Mouse (Mus musculus) MN1 (cell line): Measurements from ENCODE around the gene Lclat1.
A peak's percentile ranks its signal among the peaks of the same experiment; 100 is the strongest.

Experiments used
- DNase-seq: peaks from one replicate; pipeline ENCODE4 v3.0.0-alpha.2; 2016; ENCODE audit warnings: low spot score

Lclat1 gene

DNA sequence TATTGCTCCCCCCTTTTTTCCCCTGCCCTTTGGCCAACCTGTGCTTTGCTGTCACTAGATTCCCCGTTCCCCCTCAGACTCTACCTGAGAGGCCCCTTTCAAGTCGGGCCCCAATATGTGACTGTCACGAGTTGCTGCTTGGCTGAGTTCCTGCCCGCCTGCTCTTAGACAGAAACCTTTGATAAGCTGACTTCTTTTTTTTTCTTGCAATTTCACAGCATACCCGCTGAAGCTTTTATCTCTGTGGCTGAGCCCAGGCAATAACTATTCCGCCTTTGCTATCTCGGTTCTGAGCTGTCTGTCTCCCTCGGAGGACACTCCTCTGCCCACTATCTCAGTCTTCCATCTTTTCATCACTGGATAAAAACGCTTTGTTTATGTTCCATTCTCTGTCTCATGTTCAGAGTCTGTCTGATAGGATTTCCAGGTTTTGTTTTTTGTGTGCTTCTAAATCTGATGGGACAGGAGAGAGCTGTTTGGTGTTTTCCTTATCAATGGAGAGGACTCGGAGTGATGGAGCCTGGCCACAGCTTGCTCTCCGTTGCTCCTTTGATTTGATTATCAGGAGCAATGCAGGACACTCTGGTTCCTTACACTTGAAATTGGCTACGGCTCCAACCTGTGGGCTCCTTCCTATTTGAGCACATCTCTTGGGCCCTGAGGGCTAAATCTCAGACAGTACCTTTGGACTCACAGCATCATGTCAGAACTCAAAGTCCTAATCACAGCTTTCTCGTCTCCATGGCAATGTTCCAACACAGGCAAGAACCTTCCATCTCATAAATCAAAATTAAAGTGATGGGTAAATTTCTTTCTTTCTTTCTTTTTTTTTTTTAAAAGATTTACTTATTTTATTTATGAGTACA is 20.5 kb upstream of the Lclat1 start:
- DNase-seq, result peak; percentile 14

DNA sequence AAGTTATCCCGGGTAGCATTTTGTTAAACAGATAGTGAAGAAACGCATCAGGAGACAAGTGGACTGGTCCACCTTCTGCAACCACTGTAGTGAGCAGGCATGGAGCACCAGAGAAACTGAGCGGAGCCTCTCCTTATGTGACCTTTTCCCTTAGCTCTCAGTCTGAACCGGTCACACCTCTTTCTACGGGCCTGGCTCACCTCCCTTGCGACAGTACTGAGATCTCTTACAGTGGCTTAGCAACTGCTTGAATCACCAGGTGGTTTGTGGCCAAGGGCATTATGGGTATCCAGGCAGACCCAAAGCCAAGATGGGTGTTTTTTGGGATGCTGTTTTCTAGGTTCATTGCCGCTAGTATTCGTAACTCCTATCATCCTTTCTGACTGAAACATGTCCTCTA is 16.4 kb upstream of the Lclat1 start:
- no peak for DNase-seq

DNA sequence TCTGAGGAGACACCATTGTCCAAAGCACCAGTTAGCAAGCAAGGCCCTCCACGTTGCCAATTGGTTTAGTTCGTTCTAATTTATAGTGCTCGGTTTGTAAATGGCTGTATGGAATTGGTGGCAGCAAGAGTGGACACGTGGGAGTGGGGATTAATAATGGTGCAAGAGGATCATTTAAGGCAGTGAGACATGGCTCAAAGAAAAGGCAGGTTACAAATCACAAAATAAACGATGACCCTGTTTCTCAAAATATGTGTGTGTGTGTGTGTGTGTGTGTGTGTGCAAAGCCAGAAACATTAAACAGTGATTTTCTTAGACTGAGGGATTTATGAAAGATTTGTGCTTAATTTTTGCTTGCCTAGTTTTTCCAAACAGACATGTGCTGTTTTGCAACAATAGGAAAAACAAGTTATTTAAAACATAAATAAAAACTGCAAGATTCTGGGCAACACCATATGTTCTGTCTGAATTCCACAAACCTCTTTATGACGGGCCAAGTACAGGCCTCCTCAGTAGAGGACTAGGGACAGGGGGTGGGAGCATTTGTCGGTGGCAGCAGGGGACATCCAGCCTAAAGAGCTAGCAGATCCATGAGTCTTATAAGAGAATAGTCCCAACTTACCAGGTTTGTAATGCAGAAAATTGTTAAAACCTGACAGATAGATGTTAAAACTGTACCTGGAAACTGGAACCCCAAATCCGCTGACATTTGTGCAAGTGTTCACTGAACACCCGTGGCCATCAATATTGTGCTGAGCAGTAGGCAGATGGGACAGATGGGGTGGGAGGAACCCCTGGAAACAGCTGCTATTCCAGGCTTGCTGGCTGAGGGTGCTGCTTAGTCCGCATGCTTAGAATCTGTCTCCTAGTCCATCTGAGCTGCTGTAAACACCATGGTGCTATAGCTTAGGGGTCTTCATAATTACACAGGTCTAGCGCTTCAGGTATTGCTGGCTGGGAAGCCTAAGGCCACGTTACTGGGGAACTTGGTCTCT is 15.4 kb upstream of the Lclat1 start:
- DNase-seq, result no peak

GRCm38 (mm10) chr17:73095070-73095469 is 12.7 kb upstream of the Lclat1 start:
- no peak for DNase-seq

DNA sequence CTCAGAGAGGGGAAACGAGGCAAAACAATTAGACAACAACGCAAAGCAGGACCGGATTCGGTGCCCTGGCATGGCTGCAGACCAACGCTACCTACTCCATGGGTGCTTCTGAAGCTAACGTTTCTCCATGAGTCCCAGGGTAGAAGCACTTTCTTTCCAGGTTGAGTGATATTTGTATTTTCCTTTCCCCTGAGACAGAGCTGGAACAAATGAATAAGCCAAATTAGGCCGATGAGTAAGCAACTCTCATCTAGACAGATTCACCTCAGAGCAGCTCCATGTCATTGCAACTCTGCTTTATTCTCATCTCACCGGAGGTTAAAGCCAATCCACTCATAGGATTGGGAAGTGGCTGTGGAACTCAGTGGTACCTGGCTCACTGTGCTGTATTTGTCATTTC is 12.2 kb upstream of the Lclat1 start:
- DNase-seq, result no peak

DNA sequence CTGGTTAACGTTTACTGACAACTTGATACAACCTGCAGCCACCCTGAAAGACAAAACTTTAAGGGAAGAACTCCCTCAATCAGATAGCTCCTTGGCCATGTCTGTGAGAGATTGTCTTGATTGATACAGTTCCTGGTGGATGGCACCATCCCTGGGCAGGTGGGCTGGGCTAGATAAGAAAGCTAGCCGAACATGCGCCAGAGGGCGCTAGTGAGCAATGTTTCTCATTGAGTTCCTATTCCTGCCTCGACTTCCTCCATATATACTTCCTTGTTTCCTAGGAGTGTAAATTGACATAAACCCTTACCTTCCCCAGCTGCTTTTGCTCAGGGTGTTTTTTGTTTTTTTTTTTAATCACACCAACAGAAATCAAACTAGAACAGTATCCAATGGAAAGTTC is 11.3 kb upstream of the Lclat1 start:
- DNase-seq, result no peak

DNA sequence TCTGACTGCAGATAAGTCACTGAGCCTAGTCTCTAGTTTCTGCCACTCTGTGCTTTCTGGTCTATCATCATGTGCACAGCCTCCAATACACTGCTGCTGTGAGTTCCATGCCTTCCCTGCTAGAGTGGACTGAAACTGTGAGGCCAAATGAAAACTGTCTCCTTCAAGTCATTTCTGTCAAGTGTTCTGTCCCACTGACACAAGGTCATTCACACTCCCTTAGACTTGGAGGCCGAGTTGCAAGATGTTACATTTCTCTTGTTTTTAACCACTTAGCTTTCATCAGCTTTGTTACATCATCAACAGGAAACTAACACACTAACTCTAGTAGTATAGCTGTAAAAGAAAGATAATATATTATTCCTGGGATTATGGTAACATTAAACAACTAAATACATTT is 9.1 kb upstream of the Lclat1 start:
- no peak for DNase-seq

DNA sequence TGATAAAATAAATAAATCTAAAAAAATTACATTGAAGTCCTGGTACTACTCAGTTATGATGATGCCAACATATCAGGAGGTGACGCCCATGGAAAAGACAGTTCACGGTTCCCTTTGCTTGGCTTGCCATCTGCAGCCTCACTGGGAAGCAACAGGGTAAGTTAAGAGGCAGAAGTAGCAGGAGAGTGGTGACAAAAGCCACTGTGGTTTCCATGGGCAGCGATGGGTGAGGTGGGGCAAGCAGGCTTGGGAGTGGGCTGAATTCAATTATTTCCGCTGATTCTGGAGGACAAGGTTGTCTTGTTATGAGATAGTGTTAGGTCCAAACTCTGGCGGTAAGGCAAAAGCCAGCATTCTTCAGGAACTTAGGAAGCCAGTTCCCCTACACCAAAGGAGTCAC is 7.4 kb upstream of the Lclat1 start:
- no peak for DNase-seq

- DNase-seq, result no peak
Observed at GRCm38 (mm10) chr17:73102538-73102937, 5.2 kb upstream of the Lclat1 start.

DNA sequence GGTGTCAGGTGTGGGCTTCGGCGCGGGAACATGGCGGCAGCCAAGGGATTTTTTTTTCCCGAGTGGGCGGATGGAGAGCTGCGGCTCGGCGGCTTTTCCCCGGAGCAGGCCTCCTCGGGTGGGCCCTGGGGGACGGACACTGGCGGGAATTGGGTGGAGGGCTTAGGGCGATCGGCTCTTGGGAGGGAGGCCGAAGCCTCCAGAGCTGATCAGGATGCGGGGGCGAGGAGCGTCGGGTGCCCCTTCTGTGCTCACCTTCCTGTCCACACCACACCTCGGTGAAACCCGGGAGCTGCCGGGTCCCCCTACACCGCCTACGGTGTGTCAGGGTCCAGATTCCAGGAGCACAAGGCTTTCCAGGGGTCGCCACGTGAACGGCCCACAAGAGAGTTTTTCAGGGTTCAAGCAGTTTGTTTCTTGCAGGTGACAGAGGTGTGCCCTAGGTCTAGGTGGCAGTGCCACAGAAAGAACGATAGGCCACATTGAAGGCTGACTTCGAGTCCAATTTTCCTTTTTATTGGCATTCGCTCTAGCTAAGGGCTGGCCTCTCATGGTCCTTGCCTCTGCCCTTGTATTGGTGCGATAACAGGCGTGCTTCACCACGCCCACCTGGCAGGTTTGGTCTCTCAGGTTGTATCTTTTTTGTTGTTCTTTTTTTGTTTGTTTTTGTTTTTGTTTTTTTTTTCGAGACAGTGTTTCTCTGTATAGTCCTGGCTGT is 544 bp downstream of the Lclat1 start:
- DNase-seq, result peak; percentile 27

GRCm38 (mm10) chr17:73108888-73109259 is 1.1 kb downstream of the Lclat1 start:
- DNase-seq, result no peak

DNA sequence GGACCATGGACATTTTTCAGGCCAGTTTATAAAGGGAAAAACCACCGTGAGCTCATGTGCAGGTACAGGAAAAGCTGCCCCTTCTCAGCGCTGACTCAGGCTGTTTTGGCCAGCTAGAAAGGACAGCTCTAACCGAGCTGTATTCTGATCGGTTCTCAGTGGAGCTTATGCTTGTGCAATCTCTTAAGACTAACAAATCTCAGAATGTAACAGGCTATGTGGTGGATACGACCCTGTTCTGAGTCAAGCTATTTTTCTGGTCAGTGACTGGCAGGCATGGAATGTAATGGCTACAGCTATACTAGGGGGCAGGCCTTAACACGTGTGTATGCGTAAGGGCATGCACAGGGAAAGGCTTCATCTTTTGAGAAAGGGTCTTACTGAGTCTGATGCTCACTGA is 4.3 kb downstream of the Lclat1 start:
- DNase-seq, result no peak

DNA sequence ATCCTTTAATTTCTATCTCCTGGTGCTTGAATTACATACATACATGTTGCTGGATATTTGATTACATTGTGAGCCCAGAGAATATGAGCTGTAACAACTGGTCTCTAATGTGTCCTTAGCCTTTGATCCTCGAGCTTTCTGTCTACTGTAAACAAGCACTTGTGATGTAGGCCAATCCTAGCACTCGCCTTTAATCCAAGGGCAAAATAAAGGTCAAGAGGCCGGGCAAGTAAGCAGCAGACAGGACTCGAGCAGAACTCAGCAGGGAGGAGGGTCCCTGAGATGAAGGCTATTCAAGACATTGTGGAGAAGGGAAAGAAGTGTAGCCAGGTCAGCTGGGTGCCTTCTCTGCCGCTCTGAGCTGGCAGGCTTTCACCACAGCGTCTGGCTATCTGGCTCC is 4.8 kb downstream of the Lclat1 start:
- DNase-seq, result no peak

DNA sequence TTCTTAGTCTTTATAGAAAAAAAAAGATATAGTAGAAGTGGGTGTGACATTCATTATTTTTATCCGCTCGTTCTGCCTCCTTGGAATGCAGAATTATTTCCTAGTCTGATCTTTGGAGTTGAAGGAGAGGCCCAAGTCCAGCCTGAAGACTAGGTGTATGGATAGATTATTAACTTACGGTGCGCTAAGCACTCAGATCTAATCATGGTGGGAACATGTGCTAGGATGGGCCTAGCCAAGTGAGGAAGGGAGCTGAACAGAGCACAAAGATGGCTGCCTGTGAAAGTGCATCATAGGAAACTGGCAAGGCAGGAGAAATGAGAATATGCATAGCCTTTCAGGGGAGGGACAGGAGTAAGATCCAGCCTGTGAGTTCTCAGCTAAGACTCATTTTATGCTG is 5.4 kb downstream of the Lclat1 start:
- DNase-seq, result no peak

DNA sequence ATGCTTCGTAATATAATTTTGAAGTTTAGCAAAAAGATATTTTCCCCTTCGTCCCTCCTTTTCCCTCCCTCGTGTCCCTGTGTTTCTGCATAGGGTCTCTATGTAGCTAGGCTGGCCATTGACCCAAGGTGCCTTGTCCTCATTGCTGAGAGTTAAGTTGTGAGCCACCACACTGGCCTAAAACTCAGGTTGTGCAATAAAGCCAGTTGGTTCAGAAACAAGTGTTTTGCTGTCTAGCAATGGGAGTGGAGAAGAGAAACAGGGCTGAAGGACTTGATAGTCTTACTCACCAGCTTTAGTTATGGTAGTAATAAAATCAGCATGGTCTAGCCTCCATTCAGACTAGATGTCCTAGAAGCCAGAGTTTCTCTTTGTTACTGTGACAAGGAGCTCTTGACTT is 10.3 kb downstream of the Lclat1 start:
- no peak for DNase-seq

- no peak for DNase-seq
Observed at GRCm38 (mm10) chr17:73118702-73119101, 10.9 kb downstream of the Lclat1 start.

- no peak for DNase-seq
Observed at GRCm38 (mm10) chr17:73119150-73119549, 11.4 kb downstream of the Lclat1 start.

GRCm38 (mm10) chr17:73120545-73120944 is 12.8 kb downstream of the Lclat1 start:
- DNase-seq, result no peak

DNA sequence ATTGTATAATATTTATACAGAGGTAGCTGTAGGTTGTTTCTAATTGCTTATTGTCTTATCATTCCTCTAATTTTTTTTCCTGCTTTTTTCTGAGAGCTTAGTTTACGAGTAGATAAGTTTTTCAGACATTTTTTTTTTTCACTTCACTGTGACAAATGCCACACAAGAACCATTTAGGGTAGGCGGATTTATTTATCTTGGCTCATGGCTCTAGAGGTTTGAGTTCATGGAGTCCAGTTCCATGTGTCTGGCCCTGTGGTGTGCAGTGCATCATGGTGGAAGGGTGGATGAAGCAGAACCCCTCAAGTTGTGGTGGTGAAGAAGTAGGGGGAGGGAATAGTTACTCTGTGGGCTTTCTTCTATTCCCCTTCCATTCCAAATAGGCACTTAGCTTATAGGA is 13.9 kb downstream of the Lclat1 start:
- no peak for DNase-seq

- no peak for DNase-seq
Observed at GRCm38 (mm10) chr17:73126349-73126748, 18.6 kb downstream of the Lclat1 start.

DNA sequence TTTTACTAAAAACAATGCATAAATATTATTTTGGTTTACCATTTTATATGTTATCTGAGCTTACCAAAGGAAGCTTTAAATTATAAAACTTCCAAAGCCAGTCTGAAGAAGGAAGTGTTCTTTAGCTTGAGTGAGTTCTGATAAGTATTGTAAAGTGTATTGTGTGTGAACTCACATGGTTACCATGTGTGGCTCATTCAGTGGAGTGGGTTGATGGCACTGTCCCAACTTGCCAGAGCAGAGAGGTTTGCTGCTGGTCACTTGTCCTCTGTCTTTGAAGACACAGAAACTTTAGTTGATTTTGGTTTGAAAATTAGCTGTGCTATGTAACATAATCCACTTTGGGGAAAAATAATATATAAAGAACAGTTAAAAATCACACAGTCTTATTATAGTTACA is 19.1 kb downstream of the Lclat1 start:
- DNase-seq, result no peak
